Comparison of ENCODE assay signal across 10 mouse cellular contexts in genomic region chr6:17764660-17764998, GRCm38 (mm10).
DNase-seq lines count a peak whose midpoint lies in the region; ATAC-seq lines count a peak whose summit lies in the region.
"Had no signal": no experiment of that assay in that cellular context is flagged by ENCODE, and none has a peak within 500 bp of the region (broad histone marks: within the 10 kb centered on the region; RNA-seq: fewer than 3 reads in every experiment).

No protein-coding gene starts in this region.

- WGBS in liver, embryonic 12.5 days (ENCODE audit: insufficient replicate concordance), result 72% methylated on average over 2 of the region's 2 CpGs
- 39% methylated on average over 2 of the region's 2 CpGs for WGBS in hindbrain, embryonic 15.5 days
- WGBS in neural tube, embryonic 12.5 days, result 36% methylated on average over 2 of the region's 2 CpGs

- no peak for DNase-seq in frontal cortex, postnatal 25 days (ENCODE audit: low spot score in 2 of 2)
- no peak for DNase-seq in liver
- no peak for DNase-seq in right cerebral cortex, adult 18-20 months
- no peak for DNase-seq in kidney, postnatal 10 days

- peak; percentile 17; the same call in 1 of the 2 replicates for ATAC-seq in frontal cortex, adult (ENCODE audit: low TSS enrichment)
- no peak for ATAC-seq in liver, embryonic 12.5 days
- ATAC-seq in hindbrain, embryonic 15.5 days (ENCODE audit: low FRiP score, low read depth), result peak; percentile 53
- ATAC-seq in neural tube, embryonic 12.5 days (ENCODE audit: low FRiP score, low read depth), result 0 out of 2 replicates have a peak, but pooled peaks have one; percentile 25

- H3K9ac ChIP-seq in liver, embryonic 12.5 days, result no peak overlapping the region
- H3K9ac ChIP-seq in hindbrain, embryonic 15.5 days, result no peak overlapping the region
- H3K9ac ChIP-seq in neural tube, embryonic 12.5 days, result no peak overlapping the region
- H3K9ac ChIP-seq: kidney, embryonic 15.5 days had no signal

- peaks cover 57% of the 10 kb centered on the region for H3K4me1 ChIP-seq in liver, embryonic 12.5 days
- peaks cover 24% of the 10 kb centered on the region for H3K4me1 ChIP-seq in hindbrain, embryonic 15.5 days (replicated peaks)
- peaks cover 13% of the 10 kb centered on the region for H3K4me1 ChIP-seq in neural tube, embryonic 12.5 days

- H3K36me3 ChIP-seq in liver, embryonic 12.5 days, result no peaks in the 10 kb centered on the region
- H3K36me3 ChIP-seq in hindbrain, embryonic 15.5 days, result no peaks in the 10 kb centered on the region
- H3K36me3 ChIP-seq in neural tube, embryonic 12.5 days, result no peaks in the 10 kb centered on the region
- H3K36me3 ChIP-seq: kidney, embryonic 15.5 days had no signal

- H3K4me2 ChIP-seq in liver, embryonic 12.5 days, result peak overlapping the region; percentile 38; the same call in 1 of the 2 replicates
- H3K4me2 ChIP-seq in hindbrain, embryonic 15.5 days, result no peak overlapping the region
- H3K4me2 ChIP-seq in neural tube, embryonic 12.5 days (replicated peaks), result no peak overlapping the region
- H3K4me2 ChIP-seq: kidney, embryonic 15.5 days had no signal

- H3K27me3 ChIP-seq in liver, embryonic 12.5 days (replicated peaks), result no peaks in the 10 kb centered on the region
- H3K27me3 ChIP-seq in hindbrain, embryonic 15.5 days, result no peaks in the 10 kb centered on the region
- H3K27me3 ChIP-seq in neural tube, embryonic 12.5 days (replicated peaks), result no peaks in the 10 kb centered on the region
- H3K27me3 ChIP-seq: kidney, embryonic 15.5 days had no signal

- H3K9me3 ChIP-seq in liver, embryonic 12.5 days (replicated peaks), result no peaks in the 10 kb centered on the region
- H3K9me3 ChIP-seq in hindbrain, embryonic 15.5 days, result no peaks in the 10 kb centered on the region
- H3K9me3 ChIP-seq in neural tube, embryonic 12.5 days, result no peaks in the 10 kb centered on the region
- H3K9me3 ChIP-seq: kidney, embryonic 15.5 days had no signal

- no peak overlapping the region for H3K4me3 ChIP-seq in liver, embryonic 12.5 days
- no peak overlapping the region for H3K4me3 ChIP-seq in hindbrain, embryonic 15.5 days
- H3K4me3 ChIP-seq in neural tube, embryonic 12.5 days, result no peak overlapping the region
- H3K4me3 ChIP-seq: kidney, embryonic 15.5 days had no signal

- peak overlapping the region; percentile 52 for H3K27ac ChIP-seq in liver, embryonic 12.5 days
- 0 out of 2 replicates have a peak overlapping the region, but pooled peaks have one; percentile 10 for H3K27ac ChIP-seq in hindbrain, embryonic 15.5 days (replicated peaks)
- no peak overlapping the region for H3K27ac ChIP-seq in neural tube, embryonic 12.5 days
- H3K27ac ChIP-seq: kidney, embryonic 15.5 days; macrophage had no signal
